Mouse (Mus musculus) heart, adult 10 weeks (tissue): Measurements from ENCODE around the gene Insm2. TPM values are rescaled to one million over a fixed set of nuclear protein-coding genes. Genes with fewer than 3 reads are reported as not detected.

Experiments
- polyA plus RNA-seq: library from polyadenylated mRNA; stranded (reverse); fragments of 350-450 nt; fragmentation: Illumina TruSeq; extraction: RNeasy Lipid Tissue Mini Kit (QIAGEN cat#74804); gene quantifications from one replicate; pipeline ENCODE4 v1.2.3, GENCODE M21; 2014; ENCODE audit warnings: low read depth, low replicate concordance

Gene Insm2
- polyA plus RNA-seq, result not detected

GRCm38 (mm10) chr12:55598887-55599561 is at the start of gene Insm2:
Gene Insm2 (plus strand): TSS chr12:55599427.

GRCm38 (mm10) chr12:55565206-55565605 is 34.0 kb upstream of the Insm2 start, which contains the start of gene Aldoart2:
Gene Aldoart2 (plus strand): TSS chr12:55565239.

Other genes with a start within 250 kb of the Insm2 start
- gene Psma6, start 215.2 kb upstream of the Insm2 start, polyA plus RNA-seq, result 219 TPM
- 50.9 TPM for gene Nfkbia, start 106.8 kb upstream of the Insm2 start, polyA plus RNA-seq
- not detected for gene Aldoart2, start 34.2 kb upstream of the Insm2 start, polyA plus RNA-seq
- gene Ralgapa1, start 221.7 kb downstream of the Insm2 start, polyA plus RNA-seq, result 46.3 TPM
- 18.2 TPM for gene Brms1l, start 236.9 kb downstream of the Insm2 start, polyA plus RNA-seq